Mouse (Mus musculus) liver, adult 2 months (tissue): Measurements from ENCODE around the gene Soga1.

Experiments used
- CTCF ChIP-seq: fragments of 200-500 bp; IDR thresholded peaks from 2 replicates; pipeline ENCODE4 v1.5.1; 2011; ENCODE audit warnings: low read depth, low read length, control low read depth
- POLR2A ChIP-seq: fragments of 200-500 bp; IDR thresholded peaks from 2 replicates; pipeline ENCODE4 v1.6.1; 2011; ENCODE audit warnings: low read length, control low read depth; ENCODE audit not compliant: insufficient read depth; ENCODE audit errors: extremely low read depth

DNA sequence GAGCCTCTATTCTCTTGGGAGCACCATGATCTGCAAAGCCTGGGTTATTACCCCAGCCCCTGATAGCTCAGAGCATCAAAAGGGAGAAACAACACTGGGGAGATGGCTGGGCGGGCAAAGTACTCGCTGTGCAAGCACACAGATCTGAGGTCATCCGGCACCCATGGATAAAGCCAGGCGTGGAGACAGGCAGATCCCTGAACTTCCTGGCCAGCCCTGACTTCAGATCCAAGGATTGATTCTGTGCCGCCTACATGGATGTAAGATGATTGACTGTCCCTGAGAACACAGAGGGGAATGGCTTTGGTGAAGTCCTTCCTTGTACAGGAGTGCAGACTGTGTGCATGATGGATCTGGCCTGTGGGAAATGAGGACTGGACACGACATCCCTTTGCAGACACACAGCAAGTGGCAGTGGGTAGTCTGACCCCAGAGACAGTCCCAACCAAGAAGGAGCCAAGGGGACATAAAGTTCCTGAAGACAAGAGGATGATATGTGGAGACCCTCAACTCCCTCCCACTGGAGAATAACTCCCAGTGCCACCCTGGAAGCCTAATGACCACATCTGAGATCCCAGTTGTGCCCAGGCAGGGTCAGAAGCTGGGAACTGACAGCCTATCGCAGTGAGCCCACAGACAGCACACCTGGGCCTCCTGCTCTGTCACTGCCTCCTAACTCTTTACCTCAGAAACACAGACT, 12.2 kb downstream of the Soga1 start:
- TF ChIP-seq CTCF: no peak
- no peak for TF ChIP-seq POLR2A
